Mouse (Mus musculus): Measurements from ENCODE around the gene Vmn1r198. TPM values are rescaled to one million over a fixed set of nuclear protein-coding genes. Genes with fewer than 3 reads are reported as not detected.

Gene Vmn1r198
- polyA plus RNA-seq (2017; shearing (Covaris generic)) = under 1 TPM; 0.10 to 0.34 TPM

DNA sequence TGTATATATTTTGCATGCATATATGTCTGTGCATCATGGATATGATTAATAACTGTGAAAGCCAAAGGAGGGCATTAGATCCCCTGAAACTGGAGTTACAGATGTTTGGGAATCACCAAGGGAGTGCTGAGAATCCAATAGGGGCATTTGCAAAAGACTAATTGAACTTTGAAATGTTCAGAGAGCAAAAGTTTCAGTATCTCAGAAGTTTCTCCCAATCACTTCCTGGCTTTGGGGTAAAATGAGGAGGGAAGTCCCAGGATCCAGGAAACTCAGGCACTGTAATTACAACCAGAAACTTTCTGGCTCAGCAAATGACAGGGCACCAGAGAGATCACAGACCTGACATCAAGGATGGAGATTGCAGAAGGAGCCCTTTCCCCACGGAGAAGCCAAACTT is at the start of gene Vmn1r198:
TSS of gene Vmn1r198 (plus strand) at position 301 of the 400 bp plus-strand sequence.

DNA sequence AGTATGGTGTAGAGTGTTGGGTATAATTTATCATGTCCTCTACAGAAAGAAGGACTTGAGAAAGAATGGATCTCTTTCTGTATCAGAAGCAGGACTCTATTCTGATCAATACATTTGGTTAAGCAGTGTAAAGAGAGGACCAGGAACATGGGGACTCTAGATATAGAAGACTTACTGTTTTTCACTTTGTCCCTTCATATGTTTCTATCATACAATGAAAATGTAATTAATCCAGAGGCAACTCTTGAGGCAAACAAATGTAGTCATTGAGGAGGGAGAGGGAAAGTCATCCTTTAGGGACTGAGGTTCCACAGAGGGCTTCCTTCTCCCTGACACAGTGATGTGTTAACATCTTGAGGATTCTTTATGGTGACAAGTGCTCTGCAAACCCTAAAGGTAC is 25.9 kb upstream of the Vmn1r198 start, which contains the start of gene Vmn1r197:
TSS of gene Vmn1r197 (plus strand) at position 301 of the 400 bp plus-strand sequence.

DNA sequence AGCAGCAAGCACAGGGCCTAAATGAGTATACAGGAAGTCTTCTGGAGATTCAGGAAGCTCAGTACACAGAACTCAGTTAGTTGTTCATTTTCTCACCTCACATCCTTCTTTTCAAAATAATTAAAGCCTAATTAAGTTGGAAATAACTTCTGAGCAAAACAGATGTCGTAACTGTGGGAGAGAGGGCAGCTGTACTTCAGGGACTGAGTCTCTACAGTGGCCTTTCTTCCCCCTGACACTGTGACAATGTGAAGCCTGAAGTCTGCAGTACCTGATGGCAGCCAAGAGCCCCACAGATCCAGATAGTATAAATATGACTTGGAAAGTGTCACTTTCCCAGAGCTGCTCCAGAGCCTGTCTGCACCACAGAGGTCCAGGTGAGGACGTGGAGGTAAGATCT is 29.4 kb downstream of the Vmn1r198 start, which contains the start of gene Vmn1r199:
TSS of gene Vmn1r199 (plus strand) at position 301 of the 400 bp plus-strand sequence.

DNA sequence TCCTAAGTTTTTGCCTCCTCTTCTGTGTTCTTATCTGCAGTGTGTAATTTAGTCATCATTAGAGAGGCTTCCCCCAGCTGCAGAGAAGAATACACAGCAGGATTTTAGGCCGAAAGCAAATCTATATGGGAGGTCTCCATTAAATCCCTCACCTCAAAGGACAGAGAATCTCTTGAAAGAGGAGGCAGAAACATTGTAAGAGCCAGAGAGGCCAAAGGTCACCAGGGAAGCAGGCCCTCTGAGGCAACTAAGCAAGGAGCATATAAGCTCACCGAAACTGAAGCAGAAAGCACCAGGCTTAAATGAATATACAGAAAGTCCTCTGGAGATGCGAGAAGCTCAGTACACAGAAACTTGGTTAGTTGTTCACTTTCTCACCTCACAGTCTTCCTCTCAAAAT is 39.9 kb downstream of the Vmn1r198 start, which contains the start of gene Vmn1r200:
TSS of gene Vmn1r200 (plus strand) at position 301 of the 400 bp plus-strand sequence.

Other genes with a start within 250 kb of the Vmn1r198 start
- not detected for gene Vmn1r189, start 244.5 kb upstream of the Vmn1r198 start, polyA plus RNA-seq (2017; shearing (Covaris generic))
- under 1 TPM in 1 of 2 experiments, not detected in 1; 0.06 TPM for gene Vmn1r191, start 166.4 kb upstream of the Vmn1r198 start, polyA plus RNA-seq (2017; shearing (Covaris generic))
- not detected for gene Vmn1r192, start 159.2 kb upstream of the Vmn1r198 start, polyA plus RNA-seq (2017; shearing (Covaris generic))
- under 1 TPM; 0.06 to 0.42 TPM for gene Vmn1r193, start 127.2 kb upstream of the Vmn1r198 start, polyA plus RNA-seq (2017; shearing (Covaris generic))
- not detected for gene Vmn1r194, start 106.1 kb upstream of the Vmn1r198 start, polyA plus RNA-seq (2017; shearing (Covaris generic))
- gene Vmn1r195, start 79.8 kb upstream of the Vmn1r198 start, polyA plus RNA-seq (2017; shearing (Covaris generic)) = under 1 TPM in 1 of 2 experiments, not detected in 1; 0.66 TPM
- not detected for gene Vmn1r196, start 60.4 kb upstream of the Vmn1r198 start, polyA plus RNA-seq (2017; shearing (Covaris generic))
- under 1 TPM; 0.07 to 0.15 TPM for gene Vmn1r197, start 25.8 kb upstream of the Vmn1r198 start, polyA plus RNA-seq (2017; shearing (Covaris generic))
- 1 to 10 TPM in 1 of 2 experiments, not detected in 1; 2.2 TPM for gene Vmn1r199, start 29.5 kb downstream of the Vmn1r198 start, polyA plus RNA-seq (2017; shearing (Covaris generic))
- under 1 TPM; 0.10 to 0.93 TPM for gene Vmn1r200, start 40.0 kb downstream of the Vmn1r198 start, polyA plus RNA-seq (2017; shearing (Covaris generic))
- under 1 TPM; 0.04 to 0.06 TPM for gene Vmn1r201, start 121.6 kb downstream of the Vmn1r198 start, polyA plus RNA-seq (2017; shearing (Covaris generic))
- gene Vmn1r202, start 155.0 kb downstream of the Vmn1r198 start, polyA plus RNA-seq (2017; shearing (Covaris generic)) = under 1 TPM in 1 of 2 experiments, not detected in 1; 0.06 TPM
- under 1 TPM; 0.16 to 0.28 TPM for gene Vmn1r203, start 167.8 kb downstream of the Vmn1r198 start, polyA plus RNA-seq (2017; shearing (Covaris generic))
- gene Vmn1r204, start 202.8 kb downstream of the Vmn1r198 start, polyA plus RNA-seq (2017; shearing (Covaris generic)) = not detected
- not detected for gene Vmn1r205, start 242.6 kb downstream of the Vmn1r198 start, polyA plus RNA-seq (2017; shearing (Covaris generic))

Data from inflammation-experienced regulatory T-cells (primary cell).